Mouse (Mus musculus) c-Kit-positive CD71-positive TER-119-negative erythroid progenitor cells, embryonic 14.5 days (primary cell): Measurements from ENCODE around the gene Clasp1.
"Not testable (repeated sequence)": the region's sequence is repeated elsewhere in the genome, so short reads cannot be mapped to it uniquely, and the experiment has no call there.

Source experiments
- DNase-seq: peaks from one replicate; pipeline ENCODE4 v3.0.0-alpha.2; 2013; ENCODE audit warnings: low read depth

Gene Clasp1

DNA sequence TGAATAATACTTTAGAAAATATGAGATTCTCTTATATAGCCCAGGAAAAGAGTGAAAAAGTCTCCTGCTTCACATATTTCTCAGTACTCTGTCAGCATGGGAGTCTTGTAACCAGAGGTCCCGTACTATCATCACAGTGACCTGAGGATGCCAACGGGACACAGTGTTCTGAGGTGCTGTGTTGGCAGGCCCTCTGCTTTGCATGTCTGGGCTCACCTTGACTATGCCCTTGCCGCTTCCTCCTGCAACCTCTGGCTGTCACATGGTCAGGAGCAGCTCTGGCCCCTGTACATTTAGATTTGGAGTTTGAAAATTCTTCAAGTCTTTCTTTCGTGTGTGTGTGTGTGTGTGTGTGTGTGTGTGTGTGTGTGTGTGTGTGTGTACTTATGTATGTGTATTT lies 204.1 kb downstream of the Clasp1 start:
- no peak for DNase-seq

DNA sequence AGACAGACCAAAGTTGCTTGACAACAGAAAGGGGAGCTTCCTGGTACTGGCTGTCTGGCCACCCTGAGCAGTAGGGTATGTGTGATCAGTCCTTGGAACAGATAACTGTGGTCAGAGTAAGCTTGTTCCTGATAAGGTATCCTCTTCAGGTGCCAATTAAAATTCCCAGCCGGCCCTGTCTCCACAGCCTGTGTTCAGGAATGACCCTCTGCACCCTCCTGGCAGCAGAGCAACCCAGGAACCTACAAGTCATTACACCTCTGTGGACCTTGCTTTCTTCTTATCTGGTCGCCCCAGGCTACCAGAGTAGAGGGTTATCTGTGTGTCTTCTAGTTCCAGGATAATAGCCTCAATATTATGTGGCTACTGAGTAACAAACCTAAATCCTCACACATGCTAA lies 206.5 kb downstream of the Clasp1 start:
- DNase-seq = peak; percentile 45

GRCm38 (mm10) chr1:118597475-118598213 lies 208.8 kb downstream of the Clasp1 start:
- no peak for DNase-seq

- DNase-seq = no peak
Measured at GRCm38 (mm10) chr1:118598339-118598738, 209.5 kb downstream of the Clasp1 start.

DNA sequence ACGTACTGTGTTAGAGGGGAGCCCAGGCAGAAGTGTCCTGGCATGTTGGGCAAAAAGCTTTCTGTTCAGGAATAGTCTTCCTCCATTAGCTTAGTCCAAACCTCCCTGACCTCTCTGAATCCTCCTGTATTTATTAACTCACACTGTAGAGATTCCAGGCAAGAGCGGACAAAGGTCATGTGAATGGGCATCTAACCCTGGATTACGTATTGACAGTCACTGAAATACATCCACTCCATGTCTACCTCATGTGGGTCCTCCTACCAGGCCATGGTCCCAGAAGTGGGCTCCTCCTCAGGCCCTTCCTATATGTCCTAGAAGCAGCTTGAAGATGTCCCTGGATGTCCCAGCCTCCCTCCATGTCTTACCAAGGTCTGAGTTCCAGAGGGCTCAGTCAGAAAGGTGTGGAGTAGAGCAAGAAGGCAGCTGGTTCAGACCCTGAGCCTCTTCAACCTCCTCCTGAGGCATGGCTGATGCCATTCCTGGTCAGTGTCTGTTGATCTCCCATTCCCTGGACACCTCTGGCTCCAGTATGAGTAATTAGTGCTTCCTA lies 224.8 kb downstream of the Clasp1 start:
- DNase-seq = no peak

GRCm38 (mm10) chr1:118621055-118621454 lies 232.2 kb downstream of the Clasp1 start:
- not testable (repeated sequence) for DNase-seq

GRCm38 (mm10) chr1:118622857-118623256 lies 234.0 kb downstream of the Clasp1 start:
- no peak for DNase-seq

GRCm38 (mm10) chr1:118625461-118625860 lies 236.6 kb downstream of the Clasp1 start:
- DNase-seq = no peak

- DNase-seq = no peak
Measured at GRCm38 (mm10) chr1:118625921-118626320, 237.1 kb downstream of the Clasp1 start.

DNA sequence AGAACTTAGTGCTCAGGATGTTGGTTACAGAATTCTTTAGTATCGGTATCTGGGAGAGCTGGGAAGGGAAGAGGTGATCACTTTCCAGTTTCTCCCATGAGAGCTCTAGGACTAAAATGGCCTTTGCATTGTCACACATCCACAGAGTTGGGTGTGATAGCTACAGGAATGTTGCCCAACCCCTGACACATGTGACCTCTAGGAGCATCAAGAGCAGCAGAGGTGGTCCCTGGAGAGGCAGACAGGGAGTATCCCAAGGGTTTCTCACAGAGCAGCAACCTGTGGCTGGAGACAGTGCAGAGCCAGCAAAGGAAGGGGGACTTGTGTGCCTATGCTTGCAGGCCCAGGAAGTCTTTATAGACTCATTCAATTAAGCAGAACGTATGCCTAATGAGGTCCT lies 237.6 kb downstream of the Clasp1 start:
- DNase-seq = no peak

DNA sequence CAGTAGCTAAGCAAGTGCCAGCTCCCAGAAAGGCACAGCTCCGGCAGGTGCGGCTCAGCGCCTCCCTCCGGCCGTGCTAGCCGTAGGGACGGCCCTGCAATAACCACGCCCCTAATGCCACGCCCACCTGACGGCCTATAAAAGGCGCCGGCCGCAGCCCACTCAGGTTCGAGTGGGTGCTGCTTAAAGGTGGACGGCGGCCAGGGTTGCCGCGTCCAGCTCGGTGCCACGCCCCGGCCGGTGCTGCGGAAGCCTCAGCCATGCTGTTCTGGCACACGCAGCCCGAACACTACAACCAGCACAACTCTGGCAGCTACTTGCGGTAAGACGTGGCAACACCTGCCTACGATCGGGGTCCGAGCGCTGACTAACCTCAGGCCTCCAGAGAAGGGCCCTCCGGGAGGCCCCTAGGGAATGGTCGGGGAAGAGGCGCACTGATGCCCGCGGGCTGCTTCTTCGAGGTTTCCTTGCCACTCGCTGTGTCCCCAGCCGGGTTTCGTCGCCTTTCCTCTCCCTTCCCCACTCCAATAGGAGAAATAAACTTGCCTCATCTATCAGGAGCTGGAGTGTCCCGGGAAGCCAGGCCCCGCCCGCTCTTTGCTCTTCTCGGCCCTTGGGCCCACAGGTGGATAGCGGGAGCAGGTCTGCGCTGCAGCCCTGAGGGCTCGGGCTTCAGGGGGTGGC lies 239.1 kb downstream of the Clasp1 start, which contains the start of gene Tfcp2l1:
Gene Tfcp2l1 (plus strand): TSS at position 165 of the 684 bp plus-strand sequence.
- DNase-seq = peak; percentile 39

DNA sequence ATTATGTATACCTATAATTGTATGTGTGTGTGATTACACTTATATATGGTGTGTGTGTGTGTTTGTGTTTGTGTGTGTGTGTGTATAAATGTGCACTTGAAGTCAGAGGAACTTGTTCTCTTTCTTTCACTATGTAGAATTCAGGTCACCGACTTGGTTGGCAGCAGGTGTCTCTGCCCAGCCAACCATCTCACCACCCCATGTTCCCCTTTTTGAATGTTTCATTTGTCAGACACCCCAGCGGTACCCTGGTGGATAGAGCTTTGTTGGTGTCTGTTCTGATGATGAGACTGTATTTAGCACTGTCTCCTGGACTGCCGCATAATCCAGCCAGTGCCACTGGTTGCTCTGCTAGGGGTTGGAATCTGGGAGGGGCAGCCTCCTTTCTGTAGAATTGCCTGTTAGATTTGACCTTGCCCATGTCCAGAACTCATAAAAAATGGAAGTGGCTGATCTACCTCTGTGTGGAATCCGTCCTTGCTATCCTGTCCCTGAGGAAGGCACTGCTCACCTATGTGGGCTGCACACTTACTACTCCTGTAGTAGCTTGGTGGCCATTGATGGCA lies 244.6 kb downstream of the Clasp1 start:
- no peak for DNase-seq

DNA sequence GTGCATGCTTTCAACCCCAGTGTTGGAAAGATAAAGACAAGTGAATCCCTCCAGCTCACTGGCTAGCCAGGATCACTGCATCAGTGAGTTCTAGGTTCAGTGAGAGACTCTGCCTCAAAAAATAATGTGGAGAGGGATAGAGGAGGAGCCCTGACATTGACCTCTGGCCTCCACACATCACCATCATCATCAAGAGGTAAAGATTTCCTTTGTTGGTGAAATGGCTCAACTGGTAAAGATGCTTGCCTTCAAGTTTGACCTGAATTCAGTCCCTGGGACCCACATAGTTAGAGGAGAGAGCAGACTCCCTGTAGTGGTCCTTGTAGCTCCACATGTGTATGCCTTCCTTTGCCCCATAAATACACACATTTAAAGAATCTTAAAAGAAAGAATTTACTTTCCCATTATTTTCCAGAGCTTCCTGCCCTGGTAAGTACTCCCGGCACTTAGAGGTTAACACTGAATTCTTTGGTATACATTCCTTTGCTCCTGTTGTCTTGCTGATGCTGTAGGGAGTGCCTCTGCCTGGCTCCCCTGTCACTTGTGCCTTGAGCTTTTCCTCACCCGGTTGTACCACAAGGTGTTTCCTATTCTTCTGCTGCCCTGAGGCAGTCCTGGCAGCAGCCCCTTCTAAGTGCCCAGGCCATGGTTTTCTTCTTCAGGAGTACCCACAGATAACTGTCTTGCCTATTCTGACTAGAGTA lies 253.6 kb downstream of the Clasp1 start:
- no peak for DNase-seq

DNA sequence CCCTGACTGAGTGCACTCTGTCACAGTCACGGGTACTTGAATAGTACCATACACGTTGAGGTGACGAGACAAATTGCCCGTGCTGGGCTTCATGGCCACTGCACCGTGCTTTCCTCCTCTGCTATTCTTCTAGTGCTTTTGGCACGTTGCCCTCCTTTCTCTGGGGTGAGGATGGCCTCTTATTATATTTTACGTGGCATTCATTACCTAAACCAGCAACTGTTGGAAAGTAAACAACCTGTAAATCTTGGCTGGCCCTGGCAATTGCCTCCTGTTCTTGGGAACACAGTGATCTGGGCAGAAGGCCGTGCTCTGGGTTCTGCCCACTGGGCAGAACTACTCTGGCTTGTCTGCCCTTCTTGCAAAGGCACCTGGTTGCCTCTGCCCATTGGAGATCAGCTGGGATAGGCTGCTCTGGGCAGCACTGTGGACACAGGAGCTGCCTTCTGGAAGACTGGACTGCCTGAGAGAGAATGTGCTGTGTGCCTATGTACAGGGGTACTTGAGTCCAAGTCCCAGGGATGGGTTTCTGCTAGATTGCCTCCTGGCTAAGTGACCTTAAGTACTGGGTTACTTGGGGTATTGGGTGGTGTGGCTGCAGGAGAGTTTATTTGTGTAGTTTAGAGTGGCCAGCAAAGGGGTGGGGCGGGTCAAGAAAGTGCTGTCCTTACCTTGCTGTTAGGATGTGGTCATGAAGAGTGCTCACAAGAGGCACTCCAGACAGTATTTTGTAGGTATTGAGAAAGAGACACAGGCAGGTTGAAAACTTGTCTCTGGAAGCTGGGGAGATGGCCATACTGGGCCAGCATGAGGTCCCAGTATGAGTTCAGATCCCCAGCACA lies 254.5 kb downstream of the Clasp1 start:
- DNase-seq = no peak

DNA sequence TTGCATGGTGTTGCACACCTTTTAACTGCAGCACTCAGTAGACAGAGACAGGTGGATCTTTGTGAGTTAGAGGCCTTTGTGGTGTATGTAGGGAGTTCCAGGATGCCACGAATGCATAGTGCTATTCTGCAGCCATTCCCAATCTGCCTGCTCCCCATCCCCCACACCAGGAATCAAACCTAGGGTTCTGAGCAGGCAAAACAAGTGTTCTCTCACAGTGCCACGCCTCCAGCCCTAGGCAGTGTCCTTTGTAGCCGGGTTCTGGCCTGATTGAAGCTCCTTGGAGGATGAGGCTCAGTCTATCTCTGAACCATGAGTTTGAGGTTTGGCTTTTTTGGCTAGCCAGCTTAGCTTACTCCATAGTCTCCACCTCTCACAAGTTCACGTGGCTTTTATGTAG lies 256.8 kb downstream of the Clasp1 start:
- no peak for DNase-seq

GRCm38 (mm10) chr1:118648015-118648414 lies 259.2 kb downstream of the Clasp1 start:
- no peak for DNase-seq

- DNase-seq = no peak
Measured at GRCm38 (mm10) chr1:118649933-118650770, 261.3 kb downstream of the Clasp1 start.

DNA sequence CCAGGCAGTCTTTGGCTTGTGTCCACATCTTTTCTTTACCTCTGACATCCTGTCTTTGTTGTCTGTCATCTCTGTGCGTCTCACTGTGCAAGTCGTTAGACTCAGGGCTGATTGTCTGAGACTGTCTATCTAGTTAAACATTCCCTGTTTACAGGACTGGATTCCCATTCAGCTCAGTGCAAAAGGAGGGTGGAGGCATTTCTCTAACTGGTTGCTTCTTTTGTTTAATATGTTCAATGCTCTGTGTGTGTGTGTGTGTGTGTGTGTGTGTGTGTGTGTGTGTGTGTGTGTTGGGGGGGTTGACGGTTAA lies 261.9 kb downstream of the Clasp1 start:
- no peak for DNase-seq

GRCm38 (mm10) chr1:118658716-118659115 lies 269.9 kb downstream of the Clasp1 start:
- DNase-seq = no peak

DNA sequence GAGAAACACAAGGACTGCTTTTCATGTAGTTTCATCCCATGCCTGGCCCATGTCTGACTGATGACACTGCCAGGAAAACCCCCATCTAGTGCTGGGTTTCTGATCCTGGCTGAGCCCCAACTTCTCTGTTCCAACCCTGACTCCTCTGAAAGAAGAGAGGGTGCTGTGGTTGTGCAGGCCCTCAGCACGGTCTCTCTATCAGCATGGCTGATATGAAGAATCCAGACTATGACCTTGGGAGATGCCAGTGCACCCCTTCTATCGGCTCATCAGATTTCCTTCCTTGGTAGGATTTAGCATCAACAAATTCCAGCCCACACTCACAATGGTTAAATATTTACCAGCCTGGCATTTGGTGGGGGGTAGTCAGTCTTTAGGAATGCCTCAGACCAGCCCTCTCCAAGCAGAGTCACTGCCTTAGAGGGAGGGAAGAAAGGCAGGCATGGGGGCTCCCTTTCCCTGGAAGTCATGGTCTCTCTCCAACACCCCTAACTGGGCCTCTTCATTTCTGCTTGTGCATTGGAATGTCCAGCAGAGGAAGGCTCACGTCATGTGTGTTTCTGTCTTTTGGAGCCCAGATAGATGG lies 272.1 kb downstream of the Clasp1 start:
- DNase-seq = no peak
